Mouse (Mus musculus): Measurements from ENCODE around the gene Cav2. TPM values are rescaled to one million over a fixed set of nuclear protein-coding genes. Genes with fewer than 3 reads are reported as not detected.
A peak's percentile ranks its signal among the peaks of the same experiment; 100 is the strongest.

Cav2 gene
- 31.8 and 32.4 TPM in 2 replicates for polyA plus RNA-seq (2012; rRNA removed)

DNA sequence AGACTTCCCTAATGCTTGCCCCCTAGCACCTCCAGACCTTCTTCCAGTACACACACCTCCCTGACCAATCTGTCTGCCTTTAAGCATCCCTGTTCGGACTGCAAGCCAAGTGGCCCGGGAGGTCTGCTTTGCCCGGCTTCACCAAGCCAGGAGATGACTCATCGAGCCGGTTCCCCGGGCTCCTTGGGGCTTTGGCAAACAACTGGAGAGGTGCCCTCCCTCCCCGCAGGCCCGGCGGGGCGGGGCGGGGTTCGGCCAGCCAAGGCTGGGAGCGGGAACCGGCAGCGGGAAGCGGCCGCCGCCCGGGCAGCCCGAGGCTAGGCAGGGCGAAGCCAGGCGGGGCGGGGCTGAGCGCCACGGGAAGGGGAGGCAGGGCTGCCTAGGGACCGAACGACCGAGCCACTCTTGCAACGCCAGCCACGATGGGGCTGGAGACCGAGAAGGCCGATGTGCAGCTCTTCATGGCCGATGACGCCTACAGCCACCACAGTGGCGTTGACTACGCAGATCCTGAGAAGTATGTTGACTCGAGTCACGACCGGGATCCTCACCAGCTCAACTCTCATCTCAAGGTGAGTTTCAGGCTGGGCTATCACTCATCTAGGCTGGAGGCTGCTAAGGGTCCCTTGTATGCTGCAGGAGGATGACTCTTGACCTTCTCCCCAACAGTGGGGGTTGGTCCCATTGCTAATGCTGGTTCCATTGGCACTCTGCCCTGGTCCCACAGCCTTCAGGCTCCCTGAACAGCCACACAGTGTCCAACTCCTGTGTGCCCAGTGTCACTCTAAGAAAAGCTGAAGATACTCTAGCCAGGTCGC is at the start of gene Cav2:
Gene Cav2, plus strand, starts transcription at position 247 of the 818 bp plus-strand sequence.
- TF ChIP-seq CTCF (IDR thresholded peaks at IDR 0.05; ENCODE audit: extremely low read depth, insufficient read depth, low read length) (no peak), POLR2A (IDR thresholded peaks at IDR 0.05; ENCODE audit: extremely low read depth, insufficient read depth, low read length) (peak; percentile 46; the same call in 1 of the 2 replicates)
- Histone ChIP-seq H3K4me1 (ENCODE audit: control insufficient read depth, insufficient read depth, low read length) (peaks cover 2% of the 10 kb centered on the region; the same call in 1 of the 2 replicates), H3K4me3 (ENCODE audit: insufficient read depth, low read length) (peak within 1 kb of the TSS; percentile 45), H3K27ac (ENCODE audit: insufficient read depth, low read length) (no peak within 1 kb of the TSS)

- H3K4me1 ChIP-seq (ENCODE audit: control insufficient read depth, insufficient read depth, low read length) = no peaks in the 10 kb centered on the region
- TF ChIP-seq POLR2A (IDR thresholded peaks at IDR 0.05; ENCODE audit: extremely low read depth, insufficient read depth, low read length) (no peak), CTCF (IDR thresholded peaks at IDR 0.05; ENCODE audit: extremely low read depth, insufficient read depth, low read length) (no peak)
- no peak overlapping the region for H3K27ac ChIP-seq (ENCODE audit: insufficient read depth, low read length)
- no peak overlapping the region for H3K4me3 ChIP-seq (ENCODE audit: insufficient read depth, low read length)
Measured at GRCm38 (mm10) chr6:17239693-17240092, 41.3 kb upstream of the Cav2 start.

DNA sequence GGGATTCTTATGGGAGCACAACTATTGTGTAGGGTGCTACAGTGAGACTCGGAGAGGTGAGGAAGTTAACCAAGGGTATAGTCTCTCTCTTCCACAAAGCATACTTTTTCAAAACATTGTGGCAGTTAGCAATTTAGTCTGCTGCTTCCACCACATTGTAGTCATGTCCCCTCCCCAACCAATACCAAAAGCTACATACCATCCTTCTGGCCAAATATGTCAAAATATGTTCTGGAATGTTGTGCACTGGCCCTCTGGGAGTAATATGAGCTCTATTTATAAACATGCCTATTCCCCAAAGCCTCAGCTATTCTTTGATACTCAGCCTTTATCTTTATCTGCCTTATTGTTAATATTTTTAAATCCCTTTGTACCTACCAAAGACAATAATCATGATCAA is 40.0 kb upstream of the Cav2 start:
- TF ChIP-seq POLR2A (IDR thresholded peaks at IDR 0.05; ENCODE audit: extremely low read depth, insufficient read depth, low read length) (no peak), CTCF (IDR thresholded peaks at IDR 0.05; ENCODE audit: extremely low read depth, insufficient read depth, low read length) (no peak)

GRCm38 (mm10) chr6:17246959-17247358 is 34.0 kb upstream of the Cav2 start:
- no peaks in the 10 kb centered on the region for H3K4me1 ChIP-seq (ENCODE audit: control insufficient read depth, insufficient read depth, low read length)
- H3K4me3 ChIP-seq (ENCODE audit: insufficient read depth, low read length) = no peak overlapping the region
- no peak overlapping the region for H3K27ac ChIP-seq (ENCODE audit: insufficient read depth, low read length)
- no peak for TF ChIP-seq POLR2A (IDR thresholded peaks at IDR 0.05; ENCODE audit: extremely low read depth, insufficient read depth, low read length)
- no peak for TF ChIP-seq CTCF (IDR thresholded peaks at IDR 0.05; ENCODE audit: extremely low read depth, insufficient read depth, low read length)

More for the DNA sequence above, 40.0 kb upstream of the Cav2 start:
- Histone ChIP-seq H3K27ac (ENCODE audit: insufficient read depth, low read length) (no peak overlapping the region), H3K4me1 (ENCODE audit: control insufficient read depth, insufficient read depth, low read length) (no peaks in the 10 kb centered on the region), H3K4me3 (ENCODE audit: insufficient read depth, low read length) (no peak overlapping the region)

DNA sequence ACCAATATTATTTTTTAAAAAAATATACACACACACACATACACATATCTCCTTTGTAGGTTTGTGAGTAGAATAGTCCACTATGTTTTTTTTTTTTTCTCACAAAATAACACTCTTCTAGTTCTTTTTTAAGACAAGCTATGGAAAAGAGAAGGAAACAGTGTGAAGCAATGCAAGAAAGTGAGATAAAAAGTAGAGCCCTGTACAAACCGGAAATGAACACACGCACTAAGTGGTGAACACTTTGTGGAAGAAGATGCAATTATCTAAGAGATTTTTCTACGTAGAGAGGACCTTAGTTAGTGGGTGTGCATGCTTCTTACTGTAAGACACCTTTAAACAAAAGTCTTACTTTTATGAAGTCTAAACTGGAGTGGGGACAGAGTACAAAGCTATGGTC is 33.3 kb upstream of the Cav2 start:
- TF ChIP-seq POLR2A (IDR thresholded peaks at IDR 0.05; ENCODE audit: extremely low read depth, insufficient read depth, low read length) (no peak), CTCF (IDR thresholded peaks at IDR 0.05; ENCODE audit: extremely low read depth, insufficient read depth, low read length) (no peak)

GRCm38 (mm10) chr6:17248241-17248640 is 32.7 kb upstream of the Cav2 start:
- no peaks in the 10 kb centered on the region for H3K4me1 ChIP-seq (ENCODE audit: control insufficient read depth, insufficient read depth, low read length)
- H3K27ac ChIP-seq (ENCODE audit: insufficient read depth, low read length) = no peak overlapping the region
- no peak for TF ChIP-seq CTCF (IDR thresholded peaks at IDR 0.05; ENCODE audit: extremely low read depth, insufficient read depth, low read length)
- TF ChIP-seq POLR2A (IDR thresholded peaks at IDR 0.05; ENCODE audit: extremely low read depth, insufficient read depth, low read length) = no peak
- no peak overlapping the region for H3K4me3 ChIP-seq (ENCODE audit: insufficient read depth, low read length)

More for the DNA sequence above, 33.3 kb upstream of the Cav2 start:
- Histone ChIP-seq H3K27ac (ENCODE audit: insufficient read depth, low read length) (no peak overlapping the region), H3K4me3 (ENCODE audit: insufficient read depth, low read length) (no peak overlapping the region), H3K4me1 (ENCODE audit: control insufficient read depth, insufficient read depth, low read length) (no peaks in the 10 kb centered on the region)

- Histone ChIP-seq H3K4me1 (ENCODE audit: control insufficient read depth, insufficient read depth, low read length) (no peaks in the 10 kb centered on the region), H3K4me3 (ENCODE audit: insufficient read depth, low read length) (no peak overlapping the region), H3K27ac (ENCODE audit: insufficient read depth, low read length) (no peak overlapping the region)
- no peak for TF ChIP-seq CTCF (IDR thresholded peaks at IDR 0.05; ENCODE audit: extremely low read depth, insufficient read depth, low read length)
- TF ChIP-seq POLR2A (IDR thresholded peaks at IDR 0.05; ENCODE audit: extremely low read depth, insufficient read depth, low read length) = no peak
Measured at GRCm38 (mm10) chr6:17251958-17252357, 29.0 kb upstream of the Cav2 start.

- Histone ChIP-seq H3K4me1 (ENCODE audit: control insufficient read depth, insufficient read depth, low read length) (no peaks in the 10 kb centered on the region), H3K27ac (ENCODE audit: insufficient read depth, low read length) (no peak overlapping the region), H3K4me3 (ENCODE audit: insufficient read depth, low read length) (no peak overlapping the region)
- no peak for TF ChIP-seq CTCF (IDR thresholded peaks at IDR 0.05; ENCODE audit: extremely low read depth, insufficient read depth, low read length)
- no peak for TF ChIP-seq POLR2A (IDR thresholded peaks at IDR 0.05; ENCODE audit: extremely low read depth, insufficient read depth, low read length)
Measured at GRCm38 (mm10) chr6:17258142-17258541, 22.8 kb upstream of the Cav2 start.

- TF ChIP-seq CTCF (IDR thresholded peaks at IDR 0.05; ENCODE audit: extremely low read depth, insufficient read depth, low read length) (no peak), POLR2A (IDR thresholded peaks at IDR 0.05; ENCODE audit: extremely low read depth, insufficient read depth, low read length) (no peak)
- Histone ChIP-seq H3K4me3 (ENCODE audit: insufficient read depth, low read length) (no peak overlapping the region), H3K4me1 (ENCODE audit: control insufficient read depth, insufficient read depth, low read length) (no peaks in the 10 kb centered on the region), H3K27ac (ENCODE audit: insufficient read depth, low read length) (no peak overlapping the region)
Measured at GRCm38 (mm10) chr6:17258911-17259310, 22.1 kb upstream of the Cav2 start.

DNA sequence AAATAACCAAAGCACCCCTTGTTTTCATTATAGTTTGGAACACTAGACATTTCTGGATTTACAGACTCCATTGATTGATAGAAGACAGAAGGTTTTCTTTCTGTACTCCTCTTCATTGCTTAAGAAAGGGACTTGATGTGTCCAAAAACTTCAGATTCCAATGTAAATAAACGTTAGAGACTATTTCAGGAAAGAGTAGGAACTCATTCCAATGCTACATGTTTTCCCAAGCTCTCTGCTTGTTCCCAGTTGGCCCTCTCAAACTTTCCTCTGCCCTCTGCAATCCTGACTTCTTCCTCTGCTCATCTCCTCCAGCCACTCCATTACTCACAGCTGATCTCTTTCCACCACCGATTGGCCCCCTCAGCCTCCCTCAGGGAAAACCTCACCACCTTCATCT is 18.2 kb upstream of the Cav2 start:
- no peak overlapping the region for H3K4me3 ChIP-seq (ENCODE audit: insufficient read depth, low read length)
- H3K4me1 ChIP-seq (ENCODE audit: control insufficient read depth, insufficient read depth, low read length) = no peaks in the 10 kb centered on the region
- no peak overlapping the region for H3K27ac ChIP-seq (ENCODE audit: insufficient read depth, low read length)
- TF ChIP-seq POLR2A (IDR thresholded peaks at IDR 0.05; ENCODE audit: extremely low read depth, insufficient read depth, low read length) = no peak
- TF ChIP-seq CTCF (IDR thresholded peaks at IDR 0.05; ENCODE audit: extremely low read depth, insufficient read depth, low read length) = no peak

All from cortical plate, adult 2 months (tissue).